Mouse (Mus musculus): ENCODE measurements around the gene Psmg3. TPM values are rescaled to one million over a fixed set of nuclear protein-coding genes. Genes with fewer than 3 reads are reported as not detected.

Psmg3 gene
- 66.6 and 70.3 TPM in 2 replicates for polyA plus RNA-seq (2015; fragmentation: Nextera tagmentation; extraction: Ambion mirVana)

DNA sequence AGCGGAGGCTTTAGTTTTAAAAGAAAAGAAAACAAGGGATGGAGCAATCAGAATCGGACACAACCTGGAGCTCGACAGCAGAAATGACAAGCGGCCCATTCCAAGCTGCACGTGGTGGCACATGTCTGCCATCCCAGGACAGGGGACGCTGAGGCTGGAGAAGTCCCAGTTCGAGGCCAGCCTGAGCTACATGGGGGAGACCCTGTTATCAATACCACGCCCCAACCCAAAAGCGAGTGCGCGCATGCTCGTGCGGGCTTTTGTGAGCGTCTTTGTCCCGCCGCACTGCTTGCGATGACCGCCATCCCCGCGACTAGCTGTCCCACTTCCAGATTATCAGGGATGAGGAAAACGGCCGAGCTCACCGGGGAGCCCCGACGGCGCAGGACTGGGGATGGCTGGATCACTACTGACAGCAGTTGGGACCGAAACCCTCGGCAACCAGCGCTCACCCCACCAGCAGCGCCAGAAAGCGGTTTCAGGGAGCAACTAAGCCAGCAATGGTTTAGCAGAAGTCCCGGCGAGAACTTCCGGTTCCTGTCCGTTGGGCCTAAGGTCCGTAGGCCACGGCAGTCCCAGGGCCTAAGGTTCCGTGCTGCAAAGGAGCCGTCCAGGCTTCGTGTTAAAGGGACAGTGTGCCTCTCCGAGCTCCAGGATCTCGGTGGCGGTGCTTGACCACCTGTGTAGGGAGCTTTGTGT is at the start of gene Psmg3, which contains the start of gene Gm26938:
Gene Psmg3 (minus strand): TSS at position 529 of the 699 bp plus-strand sequence.
Gene Gm26938 (minus strand): TSS at position 51 of the 699 bp plus-strand sequence.
- Histone ChIP-seq H3K4me1 (replicated peaks) (peaks cover 19% of the 10 kb centered on the region), H3K36me3 (peaks cover 25% of the 10 kb centered on the region), H3K4me3 (peak within 1 kb of the TSS; percentile 74), H3K9ac (peak within 1 kb of the TSS; percentile 80), H3K27me3 (no peaks in the 10 kb centered on the region), H3K9me3 (no peaks in the 10 kb centered on the region), H3K27ac (replicated peaks) (peak within 1 kb of the TSS; percentile 77), H3K4me2 (peak within 1 kb of the TSS; percentile 99)
- WGBS = 1% methylated on average over 43 of the region's 43 CpGs
- ATAC-seq (ENCODE audit: low read depth) = peak; percentile 83

DNA sequence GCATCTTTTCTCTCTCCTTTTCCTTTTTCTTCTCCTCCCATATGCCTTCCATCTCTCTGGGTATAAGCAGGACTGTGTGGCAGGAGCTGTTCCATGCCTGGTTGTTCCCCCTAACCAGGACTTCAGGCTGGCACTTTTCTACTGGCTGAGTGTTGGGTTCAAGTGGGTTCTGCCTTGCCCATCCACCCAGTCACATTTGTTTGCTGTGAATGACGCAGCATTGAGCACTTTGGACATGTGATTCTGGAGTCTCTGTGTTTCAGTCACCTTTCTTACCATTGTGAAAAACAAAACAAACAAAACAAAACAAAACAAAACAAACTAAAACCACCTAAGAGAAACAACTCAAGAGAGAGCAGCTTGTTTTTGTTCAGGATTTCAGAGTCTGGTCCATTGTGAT is 44.8 kb upstream of the Psmg3 start:
- 0 out of 2 replicates have a peak, but pooled peaks cover 3% of the 10 kb centered on the region for H3K27me3 ChIP-seq
- no peak overlapping the region for H3K27ac ChIP-seq (replicated peaks)
- ATAC-seq (ENCODE audit: low read depth) = no peak
- H3K9ac ChIP-seq = no peak overlapping the region
- no peak overlapping the region for H3K4me2 ChIP-seq
- H3K4me3 ChIP-seq = no peak overlapping the region
- no peaks in the 10 kb centered on the region for H3K36me3 ChIP-seq
- no peaks in the 10 kb centered on the region for H3K9me3 ChIP-seq
- 90% methylated on average over 1 of the region's 1 CpGs for WGBS
- H3K4me1 ChIP-seq (replicated peaks) = no peaks in the 10 kb centered on the region

DNA sequence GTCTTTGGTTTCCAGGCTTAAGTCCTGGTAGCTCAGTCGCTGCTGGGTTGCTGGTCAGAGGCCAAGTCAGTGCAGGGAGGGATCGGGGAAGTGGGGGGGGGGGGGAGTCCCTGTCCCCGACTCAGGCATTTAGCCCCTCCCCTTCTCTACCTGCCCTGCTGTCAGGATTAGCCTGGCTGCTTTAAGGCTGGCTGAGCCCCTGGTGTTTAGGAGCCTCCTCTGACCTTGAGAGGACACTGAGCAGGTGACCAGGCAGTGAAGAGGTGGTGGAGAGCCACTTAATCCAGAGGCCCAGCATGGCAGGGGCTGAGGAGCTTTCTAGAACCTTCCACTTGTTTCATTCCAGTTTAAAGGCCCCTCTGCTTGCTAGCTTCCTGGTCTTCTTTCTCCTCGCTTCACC is 44.2 kb upstream of the Psmg3 start:
- H3K4me1 ChIP-seq (replicated peaks) = no peaks in the 10 kb centered on the region
- H3K9me3 ChIP-seq = no peaks in the 10 kb centered on the region
- no peaks in the 10 kb centered on the region for H3K36me3 ChIP-seq
- ATAC-seq (ENCODE audit: low read depth) = no peak
- no peak overlapping the region for H3K27ac ChIP-seq (replicated peaks)
- 0 out of 2 replicates have a peak, but pooled peaks cover 3% of the 10 kb centered on the region for H3K27me3 ChIP-seq
- WGBS = 30% methylated on average over 4 of the region's 4 CpGs
- no peak overlapping the region for H3K9ac ChIP-seq
- H3K4me3 ChIP-seq = no peak overlapping the region
- H3K4me2 ChIP-seq = no peak overlapping the region

DNA sequence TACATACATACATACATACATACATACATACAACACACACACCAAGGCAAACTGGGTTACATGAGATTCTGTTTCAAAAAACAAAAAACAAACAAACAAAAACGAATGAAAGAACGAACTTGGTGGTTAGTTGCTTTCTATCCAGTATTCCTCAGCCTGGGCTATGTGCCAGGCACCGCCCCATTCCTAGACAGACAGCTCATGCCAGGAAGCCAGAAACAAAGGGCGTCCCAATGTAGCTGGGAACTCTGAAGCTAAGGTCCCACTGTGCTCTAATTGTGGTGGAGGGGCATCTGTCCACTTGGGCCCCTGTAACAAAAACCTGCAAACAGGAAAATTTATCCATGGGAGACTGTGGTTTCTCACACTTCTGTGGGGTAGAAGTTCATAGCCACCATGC is 36.1 kb upstream of the Psmg3 start:
- no peaks in the 10 kb centered on the region for H3K36me3 ChIP-seq
- H3K9ac ChIP-seq = no peak overlapping the region
- ATAC-seq (ENCODE audit: low read depth) = no peak
- no peaks in the 10 kb centered on the region for H3K9me3 ChIP-seq
- no peak overlapping the region for H3K4me3 ChIP-seq
- no peak overlapping the region for H3K27ac ChIP-seq (replicated peaks)
- H3K4me1 ChIP-seq (replicated peaks) = peaks cover 9% of the 10 kb centered on the region
- H3K4me2 ChIP-seq = no peak overlapping the region
- H3K27me3 ChIP-seq = peaks cover 3% of the 10 kb centered on the region; the same call in 1 of the 2 replicates
- WGBS = 41% methylated on average over 4 of the region's 4 CpGs

DNA sequence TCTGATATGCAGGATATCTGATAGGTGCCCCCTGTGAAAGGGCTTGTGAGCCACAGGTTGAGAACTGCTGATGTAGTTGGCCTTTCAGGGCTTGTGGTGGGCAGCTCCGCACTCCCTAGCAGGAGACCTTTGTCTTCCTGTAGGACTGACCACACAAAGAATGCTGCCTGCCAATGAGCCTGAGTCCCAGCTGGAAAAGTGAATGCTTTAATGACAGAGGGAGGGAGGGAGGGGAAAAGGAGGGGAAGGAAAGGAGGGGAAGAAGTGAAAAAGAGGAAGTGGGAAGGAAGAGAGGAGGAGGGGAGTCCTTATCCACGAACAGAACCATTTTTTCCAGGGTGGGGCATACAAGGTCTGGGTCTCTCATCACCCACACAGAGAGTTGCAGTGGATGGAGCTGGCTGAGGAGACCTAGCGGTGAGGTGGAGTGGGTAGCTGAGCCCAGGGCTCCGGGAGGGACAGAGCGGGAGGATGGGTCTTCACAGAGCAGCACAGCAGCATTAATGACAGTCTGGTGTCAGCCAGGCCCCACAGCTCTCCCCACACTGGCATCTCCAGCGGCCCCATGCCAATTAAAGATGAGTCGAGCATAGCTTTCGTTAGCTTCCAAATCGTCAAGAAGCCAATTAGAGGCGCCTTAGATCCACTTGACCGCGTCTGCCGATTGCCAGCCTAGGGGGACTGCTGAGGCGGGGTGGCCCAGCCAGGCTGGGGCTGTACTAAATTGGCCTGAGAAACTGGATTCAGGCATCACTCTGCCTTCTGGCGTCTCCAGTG is 33.8 kb upstream of the Psmg3 start:
- peak; percentile 43; the same call in 1 of the 2 replicates for ATAC-seq (ENCODE audit: low read depth)
- no peak overlapping the region for H3K4me3 ChIP-seq
- no peak overlapping the region for H3K27ac ChIP-seq (replicated peaks)
- H3K9ac ChIP-seq = peak overlapping the region; percentile 26; the same call in 1 of the 2 replicates
- H3K36me3 ChIP-seq = no peaks in the 10 kb centered on the region
- H3K9me3 ChIP-seq = no peaks in the 10 kb centered on the region
- peak overlapping the region; percentile 25; the same call in 1 of the 2 replicates for H3K4me2 ChIP-seq
- H3K27me3 ChIP-seq = peaks cover 3% of the 10 kb centered on the region; the same call in 1 of the 2 replicates
- H3K4me1 ChIP-seq (replicated peaks) = peaks cover 9% of the 10 kb centered on the region
- 14% methylated on average over 15 of the region's 15 CpGs for WGBS

DNA sequence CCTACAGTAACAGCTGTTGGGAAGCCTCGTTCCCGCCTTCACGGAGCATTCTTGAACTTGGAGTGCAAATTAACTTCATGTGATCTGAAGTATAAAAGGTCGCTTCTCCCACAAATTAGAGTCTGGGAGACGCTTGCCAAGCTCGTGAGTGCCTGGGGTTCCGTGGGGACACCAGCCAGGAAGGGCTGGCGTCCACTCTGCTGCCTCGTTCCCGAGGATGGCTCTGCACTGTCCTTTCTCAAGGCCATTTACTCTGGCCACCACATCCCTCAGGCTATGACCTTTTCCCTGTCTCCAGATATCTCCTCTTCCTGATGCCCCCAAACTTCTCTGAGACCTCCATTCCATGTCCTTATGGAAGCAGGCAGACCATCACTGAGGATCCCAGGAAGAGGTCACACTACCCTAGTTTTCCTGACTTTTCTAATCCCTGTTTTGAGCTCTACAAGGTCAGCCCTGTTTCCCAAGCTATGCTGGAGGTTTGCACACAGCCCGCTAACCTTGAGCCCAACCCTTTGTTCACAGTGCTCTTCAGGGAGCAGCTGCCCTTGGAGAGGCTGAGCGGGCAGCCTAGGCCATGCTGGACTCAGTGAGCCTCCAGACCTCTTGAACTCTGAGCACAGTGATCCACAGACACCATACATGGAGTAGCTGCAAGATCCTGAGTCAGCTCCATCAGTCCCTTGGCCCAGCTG is 23.1 kb upstream of the Psmg3 start:
- Histone ChIP-seq H3K9me3 (peaks cover 6% of the 10 kb centered on the region; the same call in 1 of the 2 replicates), H3K4me1 (replicated peaks) (peaks cover 24% of the 10 kb centered on the region), H3K9ac (no peak overlapping the region), H3K27me3 (0 out of 2 replicates have a peak, but pooled peaks cover 3% of the 10 kb centered on the region), H3K4me2 (no peak overlapping the region), H3K27ac (replicated peaks) (no peak overlapping the region), H3K36me3 (no peaks in the 10 kb centered on the region), H3K4me3 (no peak overlapping the region)
- 74% methylated on average over 12 of the region's 12 CpGs for WGBS
- no peak for ATAC-seq (ENCODE audit: low read depth)

DNA sequence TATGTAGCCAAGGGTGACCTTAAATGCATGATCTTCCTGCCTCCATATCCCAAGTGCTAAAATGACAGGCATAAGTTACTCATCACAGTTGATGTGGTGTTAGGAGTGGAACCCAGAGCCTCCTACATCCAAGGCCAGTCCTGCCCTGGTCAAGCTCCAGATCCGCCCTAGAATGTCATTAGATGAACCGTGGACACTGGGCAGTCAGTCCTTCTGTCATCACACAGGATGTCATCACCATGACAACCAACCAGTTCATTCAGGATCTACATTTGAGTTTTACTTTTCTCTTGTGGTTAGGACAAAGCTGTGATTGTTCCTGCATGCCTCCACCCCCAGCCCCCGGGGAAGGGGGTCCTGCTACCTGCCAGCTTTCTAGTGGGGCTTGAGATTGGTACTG is 12.5 kb upstream of the Psmg3 start:
- WGBS = 16% methylated on average over 3 of the region's 3 CpGs
- no peak overlapping the region for H3K4me2 ChIP-seq
- H3K4me3 ChIP-seq = no peak overlapping the region
- H3K27me3 ChIP-seq = peaks cover 3% of the 10 kb centered on the region
- no peaks in the 10 kb centered on the region for H3K36me3 ChIP-seq
- peaks cover 5% of the 10 kb centered on the region; the same call in 1 of the 2 replicates for H3K9me3 ChIP-seq
- H3K9ac ChIP-seq = no peak overlapping the region
- ATAC-seq (ENCODE audit: low read depth) = no peak
- H3K4me1 ChIP-seq (replicated peaks) = peaks cover 9% of the 10 kb centered on the region
- H3K27ac ChIP-seq (replicated peaks) = no peak overlapping the region

DNA sequence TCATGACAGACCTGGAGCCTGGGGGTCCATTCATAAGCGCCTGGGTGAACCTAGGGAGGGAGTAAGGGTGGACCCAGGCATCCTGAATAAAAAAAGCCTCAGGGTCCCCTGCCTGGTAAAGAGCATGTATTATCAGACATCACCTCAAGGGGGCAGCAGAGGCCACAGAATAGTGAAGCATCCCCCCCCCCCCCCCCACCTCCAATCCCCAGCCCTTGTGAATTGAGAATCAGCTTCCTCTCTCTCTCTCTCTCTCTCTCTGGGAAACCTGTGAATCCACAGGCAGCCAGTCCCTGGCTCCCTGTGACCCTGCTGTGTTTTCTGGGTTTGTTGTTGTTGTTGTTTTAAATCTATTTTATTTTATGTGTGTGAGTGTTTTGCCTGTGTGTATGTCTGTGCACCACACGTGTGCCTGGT is 11.8 kb upstream of the Psmg3 start:
- no peak overlapping the region for H3K4me2 ChIP-seq
- H3K4me1 ChIP-seq (replicated peaks) = peaks cover 9% of the 10 kb centered on the region
- ATAC-seq (ENCODE audit: low read depth) = peak; percentile 45
- no peak overlapping the region for H3K9ac ChIP-seq
- no peak overlapping the region for H3K27ac ChIP-seq (replicated peaks)
- peaks cover 7% of the 10 kb centered on the region for H3K27me3 ChIP-seq
- 19% methylated on average over 2 of the region's 2 CpGs for WGBS
- H3K9me3 ChIP-seq = no peaks in the 10 kb centered on the region
- H3K4me3 ChIP-seq = no peak overlapping the region
- no peaks in the 10 kb centered on the region for H3K36me3 ChIP-seq

DNA sequence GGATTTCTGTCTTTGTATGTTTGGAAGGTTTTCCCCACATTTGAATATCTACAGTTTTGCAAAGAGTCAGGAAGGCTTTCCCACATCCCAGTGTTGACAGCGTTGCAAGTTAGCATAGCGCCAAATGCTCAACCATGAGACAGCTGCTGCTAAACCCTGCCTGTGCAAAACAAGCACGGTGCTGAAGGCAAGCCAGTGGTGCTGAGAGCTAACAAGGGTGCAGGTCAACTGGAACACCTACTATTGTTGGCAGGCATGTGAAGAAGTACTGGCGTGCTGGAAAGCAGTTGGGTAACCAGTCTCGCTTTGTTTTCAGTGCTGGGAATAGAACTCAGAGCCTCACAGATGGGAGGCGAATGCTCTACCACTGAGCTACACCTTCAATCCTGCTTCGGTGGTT is 9.0 kb upstream of the Psmg3 start:
- H3K4me3 ChIP-seq = no peak overlapping the region
- ATAC-seq (ENCODE audit: low read depth) = no peak
- H3K4me2 ChIP-seq = no peak overlapping the region
- H3K9ac ChIP-seq = no peak overlapping the region
- H3K4me1 ChIP-seq (replicated peaks) = peaks cover 5% of the 10 kb centered on the region
- no peaks in the 10 kb centered on the region for H3K9me3 ChIP-seq
- H3K27ac ChIP-seq (replicated peaks) = no peak overlapping the region
- H3K36me3 ChIP-seq = no peaks in the 10 kb centered on the region
- H3K27me3 ChIP-seq = peaks cover 8% of the 10 kb centered on the region
- WGBS = 81% methylated on average over 7 of the region's 7 CpGs

DNA sequence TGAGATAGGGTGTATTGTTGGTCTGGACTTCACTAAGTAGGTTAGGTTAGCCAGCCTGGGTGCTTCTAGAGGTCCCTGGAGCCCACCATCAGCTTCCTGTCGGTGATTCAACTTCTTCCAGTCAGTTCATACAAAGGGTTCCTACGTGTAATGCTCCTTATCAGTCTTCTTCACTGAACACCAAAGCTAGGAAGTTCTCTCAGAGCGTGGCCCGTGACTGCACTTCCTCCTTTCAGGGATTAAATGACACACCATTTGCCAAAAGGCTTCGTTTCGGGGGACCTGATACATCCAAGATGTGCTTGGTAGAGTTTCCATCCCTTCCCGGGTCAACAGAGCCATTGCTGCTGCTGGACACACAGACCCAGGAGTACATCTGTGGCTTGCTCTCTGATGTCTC is 5.4 kb upstream of the Psmg3 start:
- ATAC-seq (ENCODE audit: low read depth) = no peak
- peaks cover 5% of the 10 kb centered on the region; the same call in 1 of the 2 replicates for H3K27me3 ChIP-seq

DNA sequence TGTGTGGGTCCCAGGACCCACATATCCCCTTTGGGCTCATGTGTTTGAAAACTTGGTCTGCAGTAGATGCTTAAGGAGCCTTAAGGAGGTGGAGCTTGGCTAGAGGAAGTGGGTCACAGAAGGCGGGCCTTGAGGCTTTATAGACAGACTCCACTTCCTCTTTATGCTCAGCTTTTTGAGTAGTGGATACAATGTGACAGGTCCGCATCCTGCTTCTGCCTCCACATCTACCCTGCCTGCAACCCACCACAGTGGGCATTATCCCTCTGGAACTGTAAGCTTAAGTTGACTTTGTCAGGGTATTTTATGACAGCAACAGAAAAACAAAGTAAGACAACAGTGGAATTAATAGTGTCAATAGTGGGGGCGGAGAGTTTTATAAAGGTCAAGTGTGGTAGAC is 4.0 kb upstream of the Psmg3 start:
- no peak overlapping the region for H3K27ac ChIP-seq (replicated peaks)
- H3K27me3 ChIP-seq = 0 out of 2 replicates have a peak, but pooled peaks cover 5% of the 10 kb centered on the region
- no peak for ATAC-seq (ENCODE audit: low read depth)
- H3K9ac ChIP-seq = no peak overlapping the region
- H3K4me3 ChIP-seq = no peak overlapping the region
- H3K9me3 ChIP-seq = no peaks in the 10 kb centered on the region
- 92% methylated on average over 3 of the region's 3 CpGs for WGBS
- no peaks in the 10 kb centered on the region for H3K36me3 ChIP-seq
- H3K4me2 ChIP-seq = no peak overlapping the region
- peaks cover 5% of the 10 kb centered on the region for H3K4me1 ChIP-seq (replicated peaks)

More for the DNA sequence above, 5.4 kb upstream of the Psmg3 start:
- H3K9ac ChIP-seq = no peak overlapping the region
- H3K27ac ChIP-seq (replicated peaks) = no peak overlapping the region
- WGBS = 85% methylated on average over 7 of the region's 7 CpGs
- no peaks in the 10 kb centered on the region for H3K9me3 ChIP-seq
- H3K4me1 ChIP-seq (replicated peaks) = no peaks in the 10 kb centered on the region
- H3K4me3 ChIP-seq = no peak overlapping the region
- H3K4me2 ChIP-seq = no peak overlapping the region
- H3K36me3 ChIP-seq = no peaks in the 10 kb centered on the region
